Mouse (Mus musculus) hindbrain, postnatal 0 days (tissue): ENCODE results near the gene Rer1. TPM values are rescaled to one million over a fixed set of nuclear protein-coding genes. Genes with fewer than 3 reads are reported as not detected.
A peak's percentile ranks its signal among the peaks of the same experiment; 100 is the strongest.

ENCODE experiments used
- ATAC-seq: fragments of 200-750 bp; cut with Nextera tagmentation; 2 replicates; pipeline ENCODE4 v1.8.0; 2017; ENCODE audit warnings: mild to moderate bottlenecking, moderate TSS enrichment, moderate library complexity
- DNase-seq: peaks from one replicate; pipeline ENCODE4 v3.0.0-alpha.2; 2015; ENCODE audit warnings: low spot score
- H3K27ac ChIP-seq: fragments of 300-500 bp; sonication (generic); 2 replicates; pipeline ENCODE4 v1.5.1; 2014; ENCODE audit warnings: mild to moderate bottlenecking
- H3K27me3 ChIP-seq: fragments of 300-500 bp; sonication (generic); 2 replicates; pipeline ENCODE4 v1.6.1; 2014; ENCODE audit warnings: low read length, mixed read lengths; ENCODE audit not compliant: insufficient read depth
- H3K36me3 ChIP-seq: fragments of 300-500 bp; sonication (generic); 2 replicates; pipeline ENCODE4 v1.6.1; 2014; ENCODE audit warnings: low read length, mixed read lengths; ENCODE audit not compliant: insufficient read depth
- H3K4me1 ChIP-seq: fragments of 300-500 bp; sonication (generic); 2 replicates; pipeline ENCODE4 v1.6.1; 2014; ENCODE audit warnings: antibody characterized with exemption, low read length, mixed read lengths; ENCODE audit not compliant: insufficient read depth
- H3K4me2 ChIP-seq: fragments of 300-500 bp; sonication (generic); 2 replicates; pipeline ENCODE4 v1.6.1; 2014; ENCODE audit warnings: low read depth, mild to moderate bottlenecking, low read length, moderate library complexity, mixed read lengths
- H3K4me3 ChIP-seq: fragments of 300-500 bp; sonication (generic); 2 replicates; pipeline ENCODE4 v1.5.1; 2014; ENCODE audit warnings: low read length
- H3K9ac ChIP-seq: fragments of 300-500 bp; sonication (generic); replicated peaks from 2 replicates; pipeline ENCODE4 v1.6.1; 2014; ENCODE audit warnings: mild to moderate bottlenecking, low read length, moderate library complexity, mixed read lengths
- H3K9me3 ChIP-seq: fragments of 300-500 bp; sonication (generic); 2 replicates; pipeline ENCODE4 v1.6.1; 2016; ENCODE audit warnings: low read length, mixed read lengths
- CTCF ChIP-seq: IDR thresholded peaks from 2 replicates; pipeline ENCODE4 v1.5.1; 2016; ENCODE audit warnings: antibody characterized with exemption, control low read depth, low read depth
- WGBS: fragments of 180-500 bp; shearing (Covaris S2); extraction: QIAGEN DNeasy Blood & Tissue Kit; methylation state at CpG from one replicate; pipeline ENCODE4 v1.1.7; 2014; 5-methylcytosine and 5-hydroxymethylcytosine counted together
- polyA plus RNA-seq: library from polyadenylated mRNA; unstranded; fragments of >200 nt; fragmentation: Nextera tagmentation; extraction: Ambion mirVana; gene quantifications from 2 replicates; pipeline ENCODE4 v1.2.1, GENCODE M21; 2015
- total RNA-seq: library from RNA; depleted of rRNA; stranded (reverse); fragments of >200 nt; gene quantifications from 2 replicates; pipeline ENCODE4 v1.2.3, GENCODE M21; 2014

Gene Rer1
- total and polyA plus RNA-seq, 2 experiments from 2014 or later = 85.4 to 129 TPM

- H3K9ac ChIP-seq = 0 out of 2 replicates have a peak overlapping the region, but pooled peaks have one; percentile 24
- H3K27ac ChIP-seq = peak overlapping the region; percentile 56; the same call in 1 of the 2 replicates
- no peak for TF ChIP-seq CTCF
- ATAC-seq (peak; percentile 61; the same call in 1 of the 2 replicates), DNase-seq (peak; percentile 90)
- H3K4me2 ChIP-seq = 0 out of 2 replicates have a peak overlapping the region, but pooled peaks have one; percentile 13
- 9% methylated on average over 16 of the region's 16 CpGs for WGBS
- H3K4me3 ChIP-seq = no peak overlapping the region
- H3K27me3 ChIP-seq = no peaks in the 10 kb centered on the region
- H3K9me3 ChIP-seq = no peaks in the 10 kb centered on the region
- H3K36me3 ChIP-seq = no peaks in the 10 kb centered on the region
- peaks cover 17% of the 10 kb centered on the region for H3K4me1 ChIP-seq
These were observed 36.4 kb upstream of the Rer1 start for GRCm38 (mm10) chr4:155122444-155123040.

GRCm38 (mm10) chr4:155121915-155122443, 35.8 kb upstream of the Rer1 start:
- no peaks in the 10 kb centered on the region for H3K9me3 ChIP-seq
- no peaks in the 10 kb centered on the region for H3K36me3 ChIP-seq
- TF ChIP-seq CTCF = no peak
- H3K4me2 ChIP-seq = no peak overlapping the region
- DNase-seq = no peak
- H3K27me3 ChIP-seq = no peaks in the 10 kb centered on the region
- H3K4me3 ChIP-seq = no peak overlapping the region
- H3K9ac ChIP-seq = 0 out of 2 replicates have a peak overlapping the region, but pooled peaks have one; percentile 24
- WGBS = 72% methylated on average over 6 of the region's 6 CpGs
- H3K4me1 ChIP-seq = peaks cover 12% of the 10 kb centered on the region
- H3K27ac ChIP-seq = peak overlapping the region; percentile 56; the same call in 1 of the 2 replicates
- no peak for ATAC-seq

- TF ChIP-seq CTCF = no peak
- H3K4me2 ChIP-seq = no peak overlapping the region
- H3K27ac ChIP-seq = no peak overlapping the region
- 74% methylated on average over 6 of the region's 6 CpGs for WGBS
- no peak overlapping the region for H3K4me3 ChIP-seq
- no peaks in the 10 kb centered on the region for H3K9me3 ChIP-seq
- peaks cover 8% of the 10 kb centered on the region for H3K4me1 ChIP-seq
- DNase-seq (no peak), ATAC-seq (no peak)
- H3K9ac ChIP-seq = no peak overlapping the region
- H3K36me3 ChIP-seq = no peaks in the 10 kb centered on the region
- H3K27me3 ChIP-seq = no peaks in the 10 kb centered on the region
These were observed 35.0 kb upstream of the Rer1 start for GRCm38 (mm10) chr4:155121222-155121621.

- ATAC-seq (no peak), DNase-seq (no peak)
- Histone ChIP-seq H3K9me3 (no peaks in the 10 kb centered on the region), H3K4me2 (no peak overlapping the region), H3K27me3 (no peaks in the 10 kb centered on the region), H3K9ac (no peak overlapping the region), H3K36me3 (no peaks in the 10 kb centered on the region), H3K4me1 (peaks cover 8% of the 10 kb centered on the region), H3K27ac (no peak overlapping the region), H3K4me3 (no peak overlapping the region)
- no peak for TF ChIP-seq CTCF
- 89% methylated on average over 5 of the region's 5 CpGs for WGBS
These were observed 34.4 kb upstream of the Rer1 start for GRCm38 (mm10) chr4:155120583-155120982.

- no peak for TF ChIP-seq CTCF
- H3K27ac ChIP-seq = no peak overlapping the region
- no peaks in the 10 kb centered on the region for H3K9me3 ChIP-seq
- peaks cover 8% of the 10 kb centered on the region for H3K4me1 ChIP-seq
- no peaks in the 10 kb centered on the region for H3K36me3 ChIP-seq
- 88% methylated on average over 7 of the region's 7 CpGs for WGBS
- no peak for DNase-seq
- no peaks in the 10 kb centered on the region for H3K27me3 ChIP-seq
- no peak for ATAC-seq
- no peak overlapping the region for H3K4me3 ChIP-seq
- no peak overlapping the region for H3K4me2 ChIP-seq
- H3K9ac ChIP-seq = no peak overlapping the region
These were observed 33.9 kb upstream of the Rer1 start for GRCm38 (mm10) chr4:155120038-155120437.

- no peak for TF ChIP-seq CTCF
- Histone ChIP-seq H3K9ac (no peak overlapping the region), H3K4me1 (peaks cover 8% of the 10 kb centered on the region), H3K27me3 (no peaks in the 10 kb centered on the region), H3K4me3 (no peak overlapping the region), H3K27ac (no peak overlapping the region), H3K9me3 (no peaks in the 10 kb centered on the region), H3K36me3 (no peaks in the 10 kb centered on the region), H3K4me2 (no peak overlapping the region)
- no peak for DNase-seq
- ATAC-seq = no peak
- WGBS = 56% methylated on average over 10 of the region's 10 CpGs
These were observed 32.1 kb upstream of the Rer1 start for GRCm38 (mm10) chr4:155118278-155118677.

GRCm38 (mm10) chr4:155117396-155117978, 31.3 kb upstream of the Rer1 start:
- Histone ChIP-seq H3K36me3 (no peaks in the 10 kb centered on the region), H3K9ac (no peak overlapping the region), H3K4me3 (no peak overlapping the region), H3K27me3 (no peaks in the 10 kb centered on the region), H3K27ac (no peak overlapping the region), H3K4me2 (no peak overlapping the region), H3K9me3 (no peaks in the 10 kb centered on the region), H3K4me1 (peaks cover 4% of the 10 kb centered on the region; the same call in 1 of the 2 replicates)
- no peak for DNase-seq
- ATAC-seq = no peak
- no peak for TF ChIP-seq CTCF
- 80% methylated on average over 6 of the region's 6 CpGs for WGBS
